Mouse (Mus musculus) ZHBTc4 (cell line): ENCODE data around the gene Ptpn5.

Source experiments
- DNase-seq: peaks from one replicate; pipeline ENCODE4 v3.0.0-alpha.2; 2011; ENCODE audit warnings: low read depth, low spot score

The Ptpn5 gene

GRCm38 (mm10) chr7:47111121-47111520 lies 22.4 kb downstream of the Ptpn5 start:
- DNase-seq: no peak

GRCm38 (mm10) chr7:47110511-47110910 lies 23.0 kb downstream of the Ptpn5 start:
- DNase-seq: no peak

- DNase-seq: no peak
These were observed 24.7 kb downstream of the Ptpn5 start for GRCm38 (mm10) chr7:47108779-47109189.

- DNase-seq: no peak
These were observed 26.5 kb downstream of the Ptpn5 start for GRCm38 (mm10) chr7:47106949-47107348.

GRCm38 (mm10) chr7:47103671-47104414 lies 29.6 kb downstream of the Ptpn5 start:
- DNase-seq: peak; percentile 8

- no peak for DNase-seq
These were observed 30.5 kb downstream of the Ptpn5 start for GRCm38 (mm10) chr7:47102970-47103369.

GRCm38 (mm10) chr7:47100615-47101014 lies 32.9 kb downstream of the Ptpn5 start:
- no peak for DNase-seq

- no peak for DNase-seq
These were observed 34.2 kb downstream of the Ptpn5 start for GRCm38 (mm10) chr7:47099306-47099705.

- peak; percentile 50 for DNase-seq
These were observed 35.4 kb downstream of the Ptpn5 start for GRCm38 (mm10) chr7:47098044-47098443.

GRCm38 (mm10) chr7:47094969-47095368 lies 38.5 kb downstream of the Ptpn5 start:
- DNase-seq: no peak

GRCm38 (mm10) chr7:47093935-47094334 lies 39.5 kb downstream of the Ptpn5 start:
- DNase-seq: no peak

GRCm38 (mm10) chr7:47085075-47085474 lies 48.4 kb downstream of the Ptpn5 start:
- DNase-seq: no peak

- peak; percentile 52 for DNase-seq
These were observed 52.2 kb downstream of the Ptpn5 start for GRCm38 (mm10) chr7:47081277-47081676.

GRCm38 (mm10) chr7:47080868-47081267 lies 52.6 kb downstream of the Ptpn5 start:
- DNase-seq: no peak

- peak; percentile 26 for DNase-seq
These were observed 56.0 kb downstream of the Ptpn5 start for GRCm38 (mm10) chr7:47077451-47077850.

GRCm38 (mm10) chr7:47076729-47077128 lies 56.8 kb downstream of the Ptpn5 start:
- DNase-seq: no peak

- no peak for DNase-seq
These were observed 57.3 kb downstream of the Ptpn5 start for GRCm38 (mm10) chr7:47076193-47076592.

- no peak for DNase-seq
These were observed 59.7 kb downstream of the Ptpn5 start for GRCm38 (mm10) chr7:47073536-47074521.

- peak; percentile 38 for DNase-seq
These were observed 60.9 kb downstream of the Ptpn5 start for GRCm38 (mm10) chr7:47072551-47072950.

- no peak for DNase-seq
These were observed 65.6 kb downstream of the Ptpn5 start for GRCm38 (mm10) chr7:47067879-47068278.

- no peak for DNase-seq
These were observed 66.5 kb downstream of the Ptpn5 start for GRCm38 (mm10) chr7:47066942-47067341.

GRCm38 (mm10) chr7:47061560-47061959 lies 71.9 kb downstream of the Ptpn5 start:
- no peak for DNase-seq
